Mouse (Mus musculus) gastrocnemius, adult 8-10 months (tissue): Measurements from ENCODE around the gene Gpr179. TPM values are rescaled to one million over a fixed set of nuclear protein-coding genes. Genes with fewer than 3 reads are reported as not detected.

Experiments used
- DNase-seq, 2 experiments: peaks; one replicate each; pipeline ENCODE4 v3.0.0; 2022; ENCODE audit warnings: low spot score in 2 of 2
- total RNA-seq, 4 experiments: library from RNA; stranded (reverse); gene quantifications; 2 replicates each; pipeline ENCODE4 v1.2.4; 2022

The Gpr179 gene
- total RNA-seq, 4 experiments from 2014 or later: 0.05 TPM; not detected in 3

GRCm38 (mm10) chr11:97355247-97355646, 3.4 kb upstream of the Gpr179 start:
- no peak for DNase-seq

DNA sequence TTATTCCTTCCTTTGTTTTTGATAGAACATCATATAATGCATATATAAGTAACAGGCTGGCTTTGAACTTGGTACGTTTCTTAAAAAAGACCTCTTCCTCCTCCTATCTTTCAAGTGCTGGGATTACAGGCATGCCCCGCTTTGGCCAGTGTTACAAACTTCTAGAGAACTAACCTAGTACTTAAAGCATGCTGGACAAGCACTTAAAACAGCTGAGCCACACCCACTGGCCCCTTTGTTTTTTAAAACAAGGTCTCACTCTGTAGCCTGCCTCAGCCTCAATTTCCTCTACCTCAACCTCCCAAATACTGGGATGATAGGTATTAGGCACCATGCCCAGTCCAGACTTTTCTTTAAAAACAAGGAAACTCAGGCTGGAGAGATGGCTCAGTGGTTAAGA, 2.8 kb upstream of the Gpr179 start:
- no peak for DNase-seq

DNA sequence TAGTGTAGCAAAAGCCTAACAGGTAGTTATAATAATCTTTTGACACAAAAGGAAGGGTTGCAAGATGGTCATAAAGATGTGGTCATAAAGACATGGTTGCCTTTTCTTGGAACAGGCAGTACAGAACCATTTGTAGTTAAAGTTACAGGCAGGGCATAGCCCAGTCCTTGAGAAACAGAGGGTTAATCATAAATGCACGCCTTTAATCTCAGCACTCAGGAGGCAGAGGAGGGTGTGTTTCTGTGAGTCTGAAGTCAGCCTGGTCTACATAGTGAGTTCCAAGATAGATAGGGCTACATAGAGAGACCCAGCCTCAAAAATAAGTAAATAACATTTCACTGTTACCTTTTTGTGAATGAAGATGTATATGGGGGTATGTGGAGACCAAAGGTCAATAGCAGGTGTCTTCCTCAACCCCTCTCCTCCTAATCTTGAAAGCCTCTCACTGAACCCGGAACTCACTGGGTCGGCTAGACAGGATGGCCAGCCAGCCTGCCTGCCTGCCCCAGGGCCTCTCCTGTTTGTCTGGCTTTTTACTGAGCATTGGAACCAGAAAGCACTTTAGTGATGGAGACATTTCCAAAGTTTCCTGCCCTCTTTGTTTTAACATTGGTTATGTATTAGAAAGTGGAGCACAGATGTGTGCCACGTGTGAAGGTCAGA, 1.2 kb upstream of the Gpr179 start:
- DNase-seq: no peak

GRCm38 (mm10) chr11:97350035-97350434, 1.8 kb downstream of the Gpr179 start:
- DNase-seq: no peak

DNA sequence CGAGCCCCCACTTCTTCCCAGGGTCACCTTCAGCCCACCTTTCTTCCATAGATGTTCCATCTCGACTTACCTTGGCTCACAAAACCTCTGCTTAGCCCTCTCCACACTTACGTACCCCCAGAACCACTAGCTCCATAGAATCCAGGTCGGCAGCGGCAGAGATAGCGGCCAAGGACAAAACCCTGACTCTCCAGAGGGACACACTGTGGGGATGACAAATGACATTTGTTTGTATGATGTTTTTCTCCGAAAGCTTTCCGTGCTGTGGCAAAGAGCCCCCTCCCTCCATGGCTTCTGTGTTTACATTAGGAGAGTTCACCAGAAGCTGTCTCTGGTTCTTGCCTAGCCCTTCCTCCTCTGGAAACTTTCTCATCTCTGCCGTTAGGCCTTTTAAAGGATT, 4.6 kb downstream of the Gpr179 start:
- DNase-seq: no peak

GRCm38 (mm10) chr11:97346383-97346782, 5.5 kb downstream of the Gpr179 start:
- no peak for DNase-seq

GRCm38 (mm10) chr11:97345446-97345845, 6.4 kb downstream of the Gpr179 start:
- no peak for DNase-seq

GRCm38 (mm10) chr11:97343619-97344018, 8.3 kb downstream of the Gpr179 start:
- DNase-seq: no peak

DNA sequence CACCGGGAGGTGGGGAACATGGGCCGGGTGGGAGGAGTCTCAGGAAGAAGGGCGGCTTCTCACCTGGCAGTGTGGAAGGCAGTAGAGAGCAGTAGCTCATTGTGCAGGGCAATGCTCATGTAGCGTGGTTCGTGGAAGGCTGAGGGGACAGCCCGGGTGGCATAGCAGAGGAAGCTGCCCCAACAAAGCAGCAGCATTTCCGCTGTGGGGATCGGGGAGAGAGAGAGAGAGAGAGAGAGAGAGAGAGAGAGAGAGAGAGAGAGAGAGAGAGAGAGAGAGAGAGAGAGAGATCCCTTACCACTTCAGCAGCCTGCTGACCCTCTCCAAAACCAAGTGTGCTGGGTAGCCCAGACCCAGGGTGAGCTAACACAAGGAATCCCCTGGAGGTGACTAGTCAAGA, 8.7 kb downstream of the Gpr179 start:
- DNase-seq: no peak

DNA sequence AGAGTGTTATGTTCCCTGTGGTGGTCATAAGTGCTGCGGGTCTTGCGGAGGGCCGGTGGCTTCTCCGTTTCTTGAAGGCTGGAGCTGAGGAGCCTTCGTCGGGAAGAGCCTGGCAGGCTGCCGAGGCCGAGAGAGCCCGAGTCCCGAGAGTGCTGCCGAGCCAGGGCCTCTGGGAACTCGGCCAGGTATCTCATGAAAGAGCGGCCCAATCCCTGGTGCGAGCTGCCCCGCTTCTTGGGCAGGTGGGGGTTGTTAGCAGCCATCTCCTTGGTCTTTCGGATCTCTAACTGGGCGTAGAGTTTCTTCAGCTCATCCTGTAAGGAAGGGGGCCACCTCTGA, 12.9 kb downstream of the Gpr179 start:
- DNase-seq: peak; percentile 57 to 75

DNA sequence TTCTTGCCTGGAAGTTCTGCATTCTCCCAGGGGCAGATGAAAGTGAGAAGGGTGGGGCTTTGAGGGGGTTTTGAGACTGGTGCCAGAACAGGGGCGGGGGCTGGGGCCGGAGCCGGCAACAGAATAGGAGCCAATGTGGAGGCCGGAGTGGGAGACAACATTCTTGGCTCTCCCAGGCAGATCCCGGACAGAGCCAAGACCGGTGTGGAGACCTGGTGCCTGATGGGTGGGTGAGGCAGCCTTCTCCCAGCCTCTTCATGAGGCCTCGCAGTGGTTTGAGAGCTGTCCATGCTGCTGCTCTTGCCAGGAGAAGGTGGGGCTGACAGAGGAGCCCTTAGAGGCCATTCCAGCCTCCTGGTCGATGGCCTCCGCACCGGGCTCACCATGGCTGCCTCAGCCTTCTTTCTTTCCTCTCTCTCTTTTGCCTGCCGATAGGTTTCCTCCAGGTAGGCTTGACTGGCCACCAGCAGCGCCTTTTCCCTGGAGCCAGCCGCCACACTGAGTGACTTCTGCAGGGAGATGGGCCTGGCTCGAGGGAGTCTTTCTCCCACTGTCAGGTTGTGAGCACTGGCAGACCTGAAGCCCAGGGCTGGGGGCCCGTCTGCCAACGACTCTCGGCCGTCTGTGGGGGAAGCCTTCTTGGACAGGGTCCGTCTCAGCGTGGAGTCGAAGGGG, 13.4 kb downstream of the Gpr179 start:
- no peak for DNase-seq

- DNase-seq: no peak
Observed at GRCm38 (mm10) chr11:97337363-97337762, 14.5 kb downstream of the Gpr179 start.

GRCm38 (mm10) chr11:97336751-97337345, 15.0 kb downstream of the Gpr179 start:
- no peak for DNase-seq

GRCm38 (mm10) chr11:97336238-97336637, 15.6 kb downstream of the Gpr179 start:
- no peak for DNase-seq

- no peak for DNase-seq
Observed at GRCm38 (mm10) chr11:97334400-97334799, 17.5 kb downstream of the Gpr179 start.

DNA sequence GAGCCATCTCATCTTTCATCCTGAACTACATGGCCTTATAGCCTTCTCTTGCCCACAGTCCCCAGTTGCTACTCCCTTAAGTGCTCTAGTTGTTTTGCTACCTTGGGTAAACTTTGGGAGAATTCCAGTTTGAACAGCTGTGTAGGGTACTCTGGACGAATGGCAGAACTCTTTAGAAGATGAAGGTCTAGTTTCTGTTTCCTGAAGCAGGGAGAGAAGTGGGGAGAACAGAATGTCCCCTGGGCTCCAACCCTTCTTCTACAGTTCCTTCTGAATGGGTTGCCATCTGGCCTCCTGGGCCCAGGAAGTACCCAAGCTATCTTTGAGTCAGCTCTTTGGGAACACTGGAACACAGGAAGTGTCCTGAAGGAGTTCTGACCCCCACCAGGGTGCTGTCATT, 18.0 kb downstream of the Gpr179 start:
- no peak for DNase-seq

GRCm38 (mm10) chr11:97333044-97333443, 18.8 kb downstream of the Gpr179 start:
- no peak for DNase-seq

- DNase-seq: no peak
Observed at GRCm38 (mm10) chr11:97331231-97332190, 20.4 kb downstream of the Gpr179 start.

- DNase-seq: no peak
Observed at GRCm38 (mm10) chr11:97330315-97330714, 21.6 kb downstream of the Gpr179 start.

GRCm38 (mm10) chr11:97328148-97328547, 23.7 kb downstream of the Gpr179 start:
- DNase-seq: no peak

DNA sequence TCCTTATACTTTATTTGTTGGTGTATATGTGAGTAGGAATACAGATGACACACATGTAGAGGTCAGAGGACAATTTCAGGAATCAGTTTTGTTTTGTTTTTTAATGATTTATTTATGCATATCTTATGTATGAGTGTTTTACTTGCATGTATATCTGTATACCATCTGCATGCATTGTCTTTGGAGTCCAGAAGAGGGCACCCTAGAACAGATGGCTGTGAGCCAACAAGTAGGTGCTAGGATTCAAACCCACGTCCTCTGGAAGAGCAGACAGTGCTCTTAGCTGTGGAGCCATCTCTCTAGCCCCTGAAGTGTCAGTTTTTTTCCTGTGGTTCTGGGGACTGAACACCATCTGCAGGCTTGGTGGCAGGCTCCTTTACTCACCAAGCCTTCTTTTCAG, 26.7 kb downstream of the Gpr179 start:
- no peak for DNase-seq
